In the genomic region with DNA sequence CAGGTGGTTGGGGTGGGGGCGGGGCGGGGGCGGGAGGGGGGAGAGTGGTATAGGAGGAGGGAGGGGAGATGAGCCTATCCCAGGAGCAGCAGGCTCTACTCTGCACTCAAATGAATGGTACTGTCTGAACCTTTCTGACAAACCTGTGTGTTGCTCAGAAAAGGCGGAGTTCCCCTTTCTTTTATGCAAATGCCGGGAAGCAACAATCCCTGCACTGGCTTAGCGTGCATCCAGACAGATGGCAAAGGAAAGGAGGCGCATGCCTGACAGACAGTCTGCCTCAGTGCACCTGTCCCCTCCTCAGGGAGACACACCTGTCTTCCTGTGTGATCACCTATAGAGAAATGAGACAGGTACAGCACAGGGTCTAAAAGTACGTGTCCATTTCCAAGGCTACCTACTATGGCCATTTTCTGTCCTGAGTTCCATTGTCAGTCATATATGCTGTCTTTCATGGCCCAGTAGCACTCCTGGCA, we compare ENCODE assay signal across 19 mouse cellular contexts. TPM values are rescaled to one million over a fixed set of nuclear protein-coding genes. Genes with fewer than 3 reads are reported as not detected.
DNase-seq lines count a peak whose midpoint lies in the region; ATAC-seq and TF ChIP-seq lines count a peak whose summit lies in the region.
"Had no signal": no experiment of that assay in that cellular context is flagged by ENCODE, and none has a peak within 500 bp of the region (broad histone marks: within the 10 kb centered on the region; RNA-seq: fewer than 3 reads in every experiment).

No protein-coding gene starts in this region.

- H3K79me2 ChIP-seq in CH12.LX (replicated peaks; ENCODE audit: control insufficient read depth, extremely low read depth, insufficient read depth, poor library complexity, severe bottlenecking): no peaks in the 10 kb centered on the region

- ATAC-seq in kidney, embryonic 15.5 days (replicated peaks; ENCODE audit: low FRiP score): peak; percentile 33; the same call in 1 of the 2 replicates
- ATAC-seq in forebrain, embryonic 16.5 days: peak; percentile 82
- ATAC-seq: activated CD4-positive, CD25-positive, alpha-beta regulatory T cell, adult 4 months; lung, postnatal 0 days had no signal

- no peak overlapping the region for H3K27ac ChIP-seq in kidney, embryonic 15.5 days
- no peak overlapping the region for H3K27ac ChIP-seq in CH12.LX (ENCODE audit: insufficient read depth, low read depth)
- H3K27ac ChIP-seq in forebrain, embryonic 16.5 days (ENCODE audit: low read length): peak overlapping the region; percentile 37; the same call in 1 of the 2 replicates
- H3K27ac ChIP-seq: kidney, postnatal 0 days had no signal

- TF ChIP-seq RAD21 in CH12.LX (IDR thresholded peaks at IDR 0.05; ENCODE audit: low read depth, low read length): no peak

- DNase-seq in kidney, postnatal 10 days: no peak
- DNase-seq in CH12.LX (ENCODE audit: extremely low read depth): no peak
- DNase-seq in brain, embryonic 14.5 days (ENCODE audit: low read depth): peak; percentile 59
- DNase-seq in thymus, postnatal 10 days (ENCODE audit: low spot score in 2 of 2): no peak
- no peak for DNase-seq in adrenal gland, adult (ENCODE audit: inconsistent age in 2 of 2, low spot score in 1 of 2)
- no peak for DNase-seq in gastrocnemius, adult 18-20 months (ENCODE audit: low spot score)
- DNase-seq: adrenal gland, postnatal 36 days; cerebellum, adult 2 months; gastrocnemius, postnatal 36 days; layer of hippocampus, postnatal 36 days; spleen, adult 18-20 months; thymus, adult 18-20 months had no signal

- no peak for TF ChIP-seq CTCF in CH12.LX (conservative IDR thresholded peaks at IDR 0.05 in 1 of 2, IDR thresholded peaks at IDR 0.05 in 1 of 2; ENCODE audit: low read depth in 2 of 2, low read length in 2 of 2)
- no peak for TF ChIP-seq CTCF in brain, embryonic 14.5 days (IDR thresholded peaks at IDR 0.05; ENCODE audit: borderline replicate concordance, extremely low read depth, insufficient read depth, insufficient read length)

- 69% methylated on average over 8 of the region's 8 CpGs for WGBS in kidney, embryonic 15.5 days
- WGBS in forebrain, embryonic 16.5 days: 37% methylated on average over 5 of the region's 8 CpGs

- no peak overlapping the region for H3K4me2 ChIP-seq in kidney, embryonic 15.5 days
- H3K4me2 ChIP-seq in CH12.LX (ENCODE audit: insufficient read depth, low read depth, poor library complexity, severe bottlenecking): no peak overlapping the region
- no peak overlapping the region for H3K4me2 ChIP-seq in forebrain, embryonic 16.5 days (ENCODE audit: low read length)
- H3K4me2 ChIP-seq: hindbrain, embryonic 12.5 days had no signal

- dilution Hi-C loops in CH12.LX (cut with MboI; ENCODE audit: extremely low pct_ligation_motif_present, extremely low pct_unique_long_range_greater_than_20kb, low sequenced_read_pairs): no loop called here

- TF ChIP-seq POLR2A in CH12.LX (IDR thresholded peaks at IDR 0.05; ENCODE audit: low read depth, low read length): no peak
- no peak for TF ChIP-seq POLR2A in brain, embryonic 14.5 days (IDR thresholded peaks at IDR 0.05; ENCODE audit: borderline replicate concordance, extremely low read depth, insufficient read depth, insufficient read length, poor library complexity, severe bottlenecking)

- no peaks in the 10 kb centered on the region for H3K36me3 ChIP-seq in kidney, embryonic 15.5 days
- no peaks in the 10 kb centered on the region for H3K36me3 ChIP-seq in CH12.LX (replicated peaks in 1 of 2; ENCODE audit: control insufficient read depth in 1 of 2, insufficient read depth in 1 of 2, low read length in 1 of 2)
- no peaks in the 10 kb centered on the region for H3K36me3 ChIP-seq in forebrain, embryonic 16.5 days (ENCODE audit: control insufficient read depth, insufficient read depth)
- H3K36me3 ChIP-seq: hindbrain, embryonic 12.5 days had no signal

- in situ Hi-C loops in CH12.LX (cut with MboI; ENCODE audit: low pct_ligation_motif_present, low pct_unique_long_range_greater_than_20kb, low sequenced_read_pairs): no loop called here

- peaks cover 23% of the 10 kb centered on the region for H3K4me1 ChIP-seq in kidney, embryonic 15.5 days
- peaks cover 7 to 20% of the 10 kb centered on the region in 2 experiments for H3K4me1 ChIP-seq in CH12.LX (ENCODE audit: control insufficient read depth in 1 of 2, insufficient read depth in 2 of 2)
- H3K4me1 ChIP-seq in forebrain, embryonic 16.5 days (replicated peaks; ENCODE audit: control insufficient read depth, insufficient read depth, low read length): peaks cover 24% of the 10 kb centered on the region

- peaks cover 3% of the 10 kb centered on the region; the same call in 1 of the 2 replicates for H3K27me3 ChIP-seq in kidney, embryonic 15.5 days
- H3K27me3 ChIP-seq in CH12.LX (replicated peaks): peaks cover 5% of the 10 kb centered on the region
- no peaks in the 10 kb centered on the region for H3K27me3 ChIP-seq in forebrain, embryonic 16.5 days (replicated peaks; ENCODE audit: control insufficient read depth, insufficient read depth, low read length)
- H3K27me3 ChIP-seq: hindbrain, embryonic 12.5 days had no signal

- no peaks in the 10 kb centered on the region for H3K9me3 ChIP-seq in kidney, embryonic 15.5 days (replicated peaks)
- no peaks in the 10 kb centered on the region for H3K9me3 ChIP-seq in CH12.LX (replicated peaks; ENCODE audit: low read length)
- H3K9me3 ChIP-seq in forebrain, embryonic 16.5 days (ENCODE audit: control insufficient read depth, low read length): no peaks in the 10 kb centered on the region
- H3K9me3 ChIP-seq: hindbrain, embryonic 12.5 days had no signal

- no peak for TF ChIP-seq EP300 in CH12.LX (IDR thresholded peaks at IDR 0.05; ENCODE audit: low read length)

- no peak overlapping the region for H3K4me3 ChIP-seq in kidney, embryonic 15.5 days (replicated peaks)
- H3K4me3 ChIP-seq in CH12.LX (replicated peaks in 1 of 3; ENCODE audit: low read depth in 2 of 3, low read length in 2 of 3, poor library complexity in 1 of 3): no peak overlapping the region
- no peak overlapping the region for H3K4me3 ChIP-seq in forebrain, embryonic 16.5 days (replicated peaks; ENCODE audit: low read length)
- H3K4me3 ChIP-seq: hindbrain, embryonic 12.5 days had no signal

- no peak overlapping the region for H3K9ac ChIP-seq in kidney, embryonic 15.5 days
- H3K9ac ChIP-seq in CH12.LX (ENCODE audit: insufficient read depth, low read depth): no peak overlapping the region
- H3K9ac ChIP-seq in forebrain, embryonic 16.5 days (replicated peaks; ENCODE audit: low read depth, low read length): no peak overlapping the region

TF ChIP-seq in CH12.LX, 34 proteins besides CTCF, POLR2A, EP300 and RAD21:
- TF ChIP-seq ZKSCAN1 (IDR thresholded peaks at IDR 0.05; ENCODE audit: borderline replicate concordance, low read depth, low read length) (no peak), NRF1 (IDR thresholded peaks at IDR 0.05; ENCODE audit: low read depth, low read length) (0 out of 2 replicates have a peak, but pooled peaks have one; percentile 7)

RNA-seq across cellular contexts. Expression of a gene that starts 51.2 kb away (rescaled TPM):
- polyA plus RNA-seq in kidney, embryonic 15.5 days (2015; fragmentation: Nextera tagmentation; extraction: Ambion mirVana): 7.2 and 10.1 TPM in 2 replicates
- total RNA-seq in CH12.LX (2012; rRNA removed) (not detected in 2 replicates), CH12.LX (2014; rRNA removed) (not detected in 2 replicates)
- not detected in 2 replicates for polyA plus RNA-seq in CH12.LX (2012; ENCODE audit: insufficient read length, low read depth)
- polyA plus RNA-seq in brain, embryonic 14.5 days (2012; rRNA removed): 0.19 and 0.29 TPM in 2 replicates
- polyA plus RNA-seq in forebrain, embryonic 16.5 days (2015; fragmentation: Nextera tagmentation; extraction: Ambion mirVana): 0.37 and 0.98 TPM in 2 replicates
- total RNA-seq in gastrocnemius, adult 18-20 months (2021): not detected
- total RNA-seq: gastrocnemius, postnatal 36 days; layer of hippocampus, postnatal 36 days; left cerebral cortex, postnatal 14 days had no signal
- polyA plus RNA-seq: activated CD4-positive, CD25-positive, alpha-beta regulatory T cell, adult 4 months had no signal

RNA-seq across cellular contexts. Expression of a gene that starts 54.7 kb away (rescaled TPM):
- 607 and 612 TPM in 2 replicates for polyA plus RNA-seq in kidney, embryonic 15.5 days (2015; fragmentation: Nextera tagmentation; extraction: Ambion mirVana)
- total RNA-seq in CH12.LX (2012; rRNA removed) (9.5 and 12.5 TPM in 2 replicates), CH12.LX (2014; rRNA removed) (46.4 and 48.3 TPM in 2 replicates)
- 50.4 and 58.5 TPM in 2 replicates for polyA plus RNA-seq in CH12.LX (2012; ENCODE audit: insufficient read length, low read depth)
- polyA plus RNA-seq in brain, embryonic 14.5 days (2012; rRNA removed): 412 and 494 TPM in 2 replicates
- polyA plus RNA-seq in forebrain, embryonic 16.5 days (2015; fragmentation: Nextera tagmentation; extraction: Ambion mirVana): 554 and 700 TPM in 2 replicates
- 10 to 100 TPM; 15.2 to 21.6 TPM for total RNA-seq in gastrocnemius, adult 18-20 months (2021)
